Mouse (Mus musculus) cerebellum, adult 9-10 months (tissue): ENCODE data around the gene Prc1.

Source experiments
- DNase-seq: peaks from one replicate; pipeline ENCODE4 v3.0.0; 2022

The Prc1 gene

DNA sequence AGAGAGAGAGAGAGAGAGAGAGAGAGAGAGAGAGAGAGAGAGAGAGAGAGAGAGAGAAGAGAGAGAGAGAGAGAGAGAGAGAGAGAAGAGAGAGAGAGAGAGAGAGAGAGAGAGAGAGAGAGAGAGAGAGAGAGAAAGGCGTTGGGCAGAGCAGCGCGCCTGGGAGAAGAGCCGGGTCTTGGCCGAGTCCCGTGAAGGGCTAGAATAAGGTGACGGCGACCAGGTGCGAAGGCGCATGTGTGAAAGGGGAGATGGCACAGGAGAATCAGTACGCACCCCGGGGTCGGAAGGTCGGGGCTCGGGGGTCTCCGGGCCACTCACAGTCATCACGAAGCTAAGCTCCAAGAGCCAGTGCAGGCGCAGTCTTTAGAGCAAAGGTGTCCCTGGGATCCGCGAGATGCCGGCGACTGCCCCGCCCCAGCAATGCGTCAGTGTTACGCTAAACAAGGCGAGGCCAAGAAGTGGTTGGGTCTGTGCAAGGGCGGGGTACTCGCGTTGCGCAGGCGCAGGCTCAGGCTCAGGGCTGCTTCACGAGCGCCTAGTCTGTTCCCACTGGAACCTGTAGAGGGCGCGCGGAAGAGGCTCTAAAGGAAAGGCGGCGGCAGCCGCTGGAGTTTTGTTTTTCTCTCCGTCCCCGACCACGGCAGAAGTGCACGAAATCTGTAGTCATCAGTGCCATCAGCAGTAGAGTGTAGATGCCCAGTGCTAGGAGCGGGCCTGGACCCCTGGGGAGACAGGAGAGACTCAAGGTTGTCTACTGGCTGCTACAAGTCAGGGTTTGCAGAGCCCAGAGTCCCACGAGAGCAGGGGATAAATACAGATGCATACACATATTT is 45.8 kb downstream of the Prc1 start:
- DNase-seq: peak; percentile 99

GRCm38 (mm10) chr7:80340793-80341192 is 46.5 kb downstream of the Prc1 start, which contains the start of gene Unc45a:
Unc45a (minus strand) TSS chr7:80341005.
- peak; percentile 81 for DNase-seq

DNA sequence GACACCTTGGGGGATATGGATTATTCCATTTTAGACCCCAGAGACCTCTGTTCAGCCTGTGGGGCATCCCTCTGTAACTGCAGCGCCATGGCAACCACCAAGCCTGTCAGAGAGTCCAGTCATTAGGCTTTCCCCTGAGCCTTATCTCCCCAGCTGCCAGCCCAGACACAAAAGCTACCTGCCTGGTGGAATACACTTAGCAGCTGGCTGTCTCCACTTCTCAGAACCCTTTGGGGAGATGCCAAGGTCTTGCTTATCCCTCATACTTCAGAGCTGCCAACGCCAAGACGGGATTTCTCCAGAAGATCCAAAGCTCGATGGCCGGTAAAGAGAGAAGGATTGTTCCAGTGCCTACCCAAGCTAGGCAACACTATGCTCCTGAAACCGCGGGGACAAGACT is 47.5 kb downstream of the Prc1 start:
- peak; percentile 65 for DNase-seq

DNA sequence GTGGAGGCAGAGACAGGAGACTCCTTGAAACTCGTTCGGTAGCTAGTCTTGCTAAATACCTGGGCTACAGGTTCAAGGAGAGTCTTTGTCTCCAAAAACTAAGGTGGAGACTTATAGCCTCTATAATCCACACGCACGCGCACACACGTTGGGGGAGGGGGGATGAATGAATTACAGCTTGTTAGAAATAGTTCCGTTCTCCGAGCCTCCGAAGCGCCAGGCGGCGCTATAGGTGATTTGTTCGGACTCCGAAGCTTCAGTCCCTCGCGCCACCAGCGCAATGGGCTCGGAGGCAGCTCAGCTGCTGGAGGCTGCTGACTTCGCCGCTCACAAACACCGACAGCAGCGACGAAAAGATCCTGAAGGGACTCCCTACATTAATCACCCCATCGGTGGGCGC is 48.6 kb downstream of the Prc1 start, which contains the start of gene Hddc3:
Hddc3 (plus strand) TSS at position 247 of the 400 bp plus-strand sequence.
- DNase-seq: peak; percentile 96

DNA sequence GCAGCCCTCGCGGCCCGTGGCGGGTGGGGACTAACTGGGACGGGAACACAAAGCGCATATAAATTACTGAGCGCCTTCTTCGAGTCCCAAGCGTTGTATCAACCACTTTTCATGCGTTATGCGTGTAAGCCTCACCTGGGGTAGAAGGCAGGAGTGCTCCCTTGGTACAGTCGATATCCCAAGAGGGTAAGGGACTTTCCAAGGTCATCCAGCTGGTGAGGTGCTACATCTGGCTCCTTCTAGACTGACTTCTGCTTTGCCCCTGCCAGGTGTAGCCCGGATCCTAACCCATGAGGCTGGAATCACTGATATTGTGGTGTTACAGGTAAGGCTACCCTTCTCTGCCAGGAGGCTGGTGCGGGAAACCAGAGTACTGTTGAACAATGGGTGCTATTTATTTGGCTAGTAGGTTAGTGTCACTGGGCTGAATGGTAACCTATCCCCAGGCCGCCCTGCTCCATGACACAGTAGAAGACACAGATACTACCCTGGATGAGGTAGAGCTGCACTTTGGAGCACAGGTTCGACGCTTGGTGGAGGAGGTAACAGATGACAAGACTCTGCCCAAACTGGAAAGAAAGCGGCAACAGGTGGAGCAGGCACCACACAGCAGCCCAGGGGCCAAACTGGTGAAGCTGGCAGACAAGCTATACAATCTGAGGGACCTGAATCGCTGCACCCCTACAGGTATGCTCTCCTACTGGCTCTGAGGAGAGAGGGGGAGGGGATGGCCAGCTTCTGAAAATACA is 49.2 kb downstream of the Prc1 start:
- no peak for DNase-seq

GRCm38 (mm10) chr7:80346173-80346572 is 51.9 kb downstream of the Prc1 start:
- no peak for DNase-seq

- no peak for DNase-seq
Observed at GRCm38 (mm10) chr7:80346830-80347229, 52.6 kb downstream of the Prc1 start.

DNA sequence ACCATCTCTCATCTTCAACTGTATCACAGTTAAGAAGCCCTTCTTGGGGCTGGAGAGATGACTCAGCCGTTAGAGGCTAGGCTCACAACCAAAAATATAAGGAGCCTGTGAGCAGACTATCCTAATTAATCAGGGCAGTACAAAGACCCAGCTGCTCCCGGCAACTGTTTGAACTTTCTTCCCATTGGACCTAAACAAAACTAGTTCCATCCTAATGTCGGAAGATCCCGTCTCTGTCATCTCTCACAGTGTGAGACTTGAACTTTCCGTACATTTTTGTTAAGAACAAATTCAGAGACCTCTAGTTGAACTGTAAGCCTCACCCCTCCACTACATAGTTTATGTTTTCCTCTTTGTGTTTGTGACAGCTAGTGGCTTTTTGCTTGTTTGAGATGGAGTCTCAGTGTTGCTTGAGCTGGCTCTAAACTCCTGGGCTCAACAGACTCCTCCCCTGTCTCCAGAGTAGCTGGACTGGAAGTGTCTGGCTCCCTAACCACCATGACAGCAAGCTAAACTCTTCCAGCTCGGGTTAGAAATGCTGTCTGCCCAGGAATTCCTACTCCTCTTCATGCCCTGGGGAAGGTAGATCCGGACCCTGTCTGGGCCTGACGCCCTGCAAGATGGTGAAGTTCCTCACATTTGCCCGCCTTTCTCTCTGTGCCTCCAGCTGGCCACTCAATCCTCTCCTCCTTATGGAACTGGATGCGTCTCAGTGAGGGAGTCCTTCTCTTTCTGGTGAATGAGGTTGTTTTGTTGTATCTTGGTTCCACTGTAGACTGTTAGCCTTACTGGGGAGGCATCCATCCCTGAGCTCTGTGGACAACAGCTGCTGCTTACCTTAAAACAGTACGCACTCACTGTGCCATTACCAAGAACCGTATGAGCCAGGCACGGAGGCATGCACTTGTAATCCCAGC is 53.7 kb downstream of the Prc1 start:
- DNase-seq: no peak

- DNase-seq: no peak
Observed at GRCm38 (mm10) chr7:80350808-80351207, 56.6 kb downstream of the Prc1 start.

- no peak for DNase-seq
Observed at GRCm38 (mm10) chr7:80352920-80353319, 58.7 kb downstream of the Prc1 start.

DNA sequence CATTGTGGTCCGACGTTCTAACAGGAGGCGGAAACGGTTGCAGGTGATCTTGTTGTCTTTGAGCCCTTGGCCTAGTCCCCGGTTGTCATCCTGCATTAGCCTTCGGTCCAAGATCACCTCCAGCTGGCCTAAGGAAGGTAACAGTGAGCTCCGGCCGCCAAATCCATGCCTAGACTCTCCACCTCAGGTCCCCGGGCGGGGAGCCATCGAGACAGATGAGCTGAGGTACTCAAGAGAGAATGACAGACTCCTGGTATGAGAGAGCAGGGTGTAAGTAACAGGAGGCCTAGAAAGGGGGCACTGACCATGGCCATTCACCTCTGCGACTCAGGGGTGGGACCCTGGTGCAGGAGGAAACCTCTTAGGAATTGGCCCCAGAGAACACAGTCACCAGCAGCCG is 62.1 kb downstream of the Prc1 start:
- peak; percentile 62 for DNase-seq

DNA sequence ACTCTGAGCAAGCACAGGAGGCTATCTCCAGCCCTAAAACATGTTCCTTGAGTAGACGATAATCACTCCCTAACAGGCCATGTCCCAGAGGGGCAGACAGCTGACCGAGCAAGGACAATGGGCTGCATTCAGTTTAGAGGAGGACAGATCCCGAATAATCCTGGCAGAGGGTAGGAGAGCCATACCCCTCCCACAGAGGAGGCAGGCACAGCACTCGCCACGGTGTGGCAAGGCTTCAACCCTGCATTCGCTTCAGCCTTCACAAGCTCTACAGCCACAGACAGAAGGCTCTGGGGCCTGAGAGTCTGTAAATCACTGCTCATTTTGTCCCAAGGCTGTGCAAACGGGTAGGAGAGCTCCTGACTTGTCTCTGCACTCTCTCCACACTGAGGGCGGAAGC is 62.9 kb downstream of the Prc1 start:
- no peak for DNase-seq

DNA sequence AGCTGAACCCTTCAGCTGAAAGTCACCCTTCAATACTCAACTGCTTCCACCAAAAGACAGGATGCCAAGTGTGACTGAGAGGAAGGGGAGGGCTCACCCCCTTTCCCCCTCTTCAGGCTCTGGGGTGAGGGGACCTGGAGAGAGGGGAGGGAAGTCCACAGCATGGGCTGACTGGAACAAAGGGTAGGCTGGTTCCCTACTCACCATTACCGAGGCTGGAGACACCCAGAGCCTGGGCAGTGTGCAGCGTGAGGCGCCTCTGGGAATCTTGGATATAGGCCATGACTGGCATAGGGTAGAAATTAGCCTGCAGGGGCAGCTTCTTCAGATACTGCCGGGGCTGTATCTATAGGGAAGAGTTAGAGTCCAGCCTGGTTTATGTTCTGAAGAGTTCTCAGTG is 63.8 kb downstream of the Prc1 start:
- DNase-seq: no peak

- no peak for DNase-seq
Observed at GRCm38 (mm10) chr7:80360435-80360834, 66.2 kb downstream of the Prc1 start.

DNA sequence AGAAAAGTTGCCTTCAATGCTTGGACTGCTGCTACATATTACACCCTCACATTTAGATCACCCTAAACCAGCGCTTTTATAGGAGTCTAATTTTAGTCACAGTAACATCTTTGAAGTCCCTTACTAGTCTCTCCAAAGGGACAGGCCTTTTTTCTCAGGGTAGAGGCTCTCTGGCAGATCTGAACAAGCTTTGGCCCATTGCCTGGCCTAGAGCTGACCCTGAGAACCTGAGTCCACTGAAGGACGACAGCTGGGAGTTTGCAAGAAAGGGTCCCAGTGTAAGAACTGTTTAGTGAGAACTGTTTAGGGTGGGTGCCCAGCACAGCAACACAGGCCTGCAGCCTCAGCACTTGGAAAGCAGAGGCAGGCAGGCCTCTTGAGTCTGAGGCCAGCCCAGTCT is 71.5 kb downstream of the Prc1 start:
- DNase-seq: no peak
